ENCODE assay signal across 24 mouse cellular contexts in genomic region chr13:30062285-30062684, GRCm38 (mm10).
"Had no signal": no experiment of that assay in that cellular context is flagged by ENCODE, and none has a peak within 500 bp of the region (broad histone marks: within the 10 kb centered on the region; RNA-seq: fewer than 3 reads in every experiment).

No protein-coding gene starts in this region.

- H3K9me3 ChIP-seq: heart, embryonic 10.5 days; heart, embryonic 12.5 days; hindbrain, embryonic 13.5 days; hindbrain, embryonic 15.5 days; intestine, embryonic 15.5 days; kidney, embryonic 15.5 days; limb, embryonic 13.5 days; limb, embryonic 15.5 days; liver, embryonic 12.5 days had no signal

- H3K9ac ChIP-seq: heart, embryonic 12.5 days; hindbrain, embryonic 13.5 days; hindbrain, embryonic 15.5 days; intestine, embryonic 15.5 days; kidney, embryonic 15.5 days; limb, embryonic 13.5 days; limb, embryonic 15.5 days; liver, embryonic 12.5 days; liver, embryonic 14.5 days had no signal

- H3K27ac ChIP-seq: gastrocnemius, adult 2 months; heart, embryonic 10.5 days; hindbrain, embryonic 13.5 days; hindbrain, embryonic 15.5 days; hindbrain, postnatal 0 days; intestine, embryonic 15.5 days; kidney, embryonic 15.5 days; kidney, postnatal 0 days; limb, embryonic 13.5 days; limb, embryonic 15.5 days; liver, embryonic 12.5 days; liver, embryonic 14.5 days had no signal

- H3K4me3 ChIP-seq: gastrocnemius, adult 2 months; heart, embryonic 10.5 days; heart, embryonic 12.5 days; hindbrain, embryonic 13.5 days; hindbrain, embryonic 15.5 days; intestine, embryonic 15.5 days; kidney, embryonic 15.5 days; limb, embryonic 13.5 days; limb, embryonic 15.5 days; liver, embryonic 12.5 days had no signal

- H3K27me3 ChIP-seq: heart, embryonic 12.5 days; hindbrain, embryonic 13.5 days; hindbrain, embryonic 15.5 days; intestine, embryonic 15.5 days; kidney, embryonic 15.5 days; limb, embryonic 13.5 days; limb, embryonic 15.5 days; liver, embryonic 12.5 days had no signal

- H3K36me3 ChIP-seq: heart, embryonic 10.5 days; heart, embryonic 12.5 days; hindbrain, embryonic 13.5 days; hindbrain, embryonic 15.5 days; intestine, embryonic 15.5 days; kidney, embryonic 15.5 days; limb, embryonic 13.5 days; limb, embryonic 15.5 days; liver, embryonic 12.5 days had no signal

- ATAC-seq: hindbrain, postnatal 0 days; intestine, embryonic 15.5 days; liver, embryonic 12.5 days had no signal

- H3K4me1 ChIP-seq: heart, embryonic 10.5 days; heart, embryonic 12.5 days; hindbrain, embryonic 13.5 days; hindbrain, embryonic 15.5 days; intestine, embryonic 15.5 days; kidney, embryonic 15.5 days; limb, embryonic 13.5 days; limb, embryonic 15.5 days; liver, embryonic 12.5 days had no signal

- H3K4me2 ChIP-seq: heart, embryonic 12.5 days; hindbrain, embryonic 13.5 days; hindbrain, embryonic 15.5 days; intestine, embryonic 15.5 days; kidney, embryonic 15.5 days; limb, embryonic 13.5 days; limb, embryonic 15.5 days; liver, embryonic 12.5 days had no signal

- DNase-seq: gastrocnemius, adult 2 months; gastrocnemius, postnatal 10 days; gastrocnemius, postnatal 25 days; heart, adult 18-20 months; heart, postnatal 10 days; kidney, adult 18-20 months; kidney, adult 9 months; kidney, postnatal 14 days; kidney, postnatal 36 days; layer of hippocampus, adult 9-11 months; layer of hippocampus, postnatal 36 days; left cerebral cortex, postnatal 4 days had no signal
